Mouse (Mus musculus) forebrain, embryonic 15.5 days (tissue): ENCODE data around the gene Sema6b. TPM values are rescaled to one million over a fixed set of nuclear protein-coding genes. Genes with fewer than 3 reads are reported as not detected.

ENCODE experiments used
- ATAC-seq: fragments of 200-750 bp; cut with Nextera tagmentation; replicated peaks from 2 replicates; pipeline ENCODE4 v1.8.0; 2017; ENCODE audit warnings: mild to moderate bottlenecking, moderate TSS enrichment, moderate library complexity
- H3K27ac ChIP-seq: fragments of 300-500 bp; sonication (generic); replicated peaks from 2 replicates; pipeline ENCODE4 v1.5.1; 2015; ENCODE audit warnings: mild to moderate bottlenecking, inconsistent platforms
- H3K27me3 ChIP-seq: fragments of 300-500 bp; sonication (generic); 2 replicates; pipeline ENCODE4 v1.6.1; 2015; ENCODE audit warnings: inconsistent platforms
- H3K36me3 ChIP-seq: fragments of 300-500 bp; sonication (generic); 2 replicates; pipeline ENCODE4 v1.6.1; 2015; ENCODE audit warnings: mild to moderate bottlenecking, inconsistent platforms
- H3K4me1 ChIP-seq: fragments of 300-500 bp; sonication (generic); 2 replicates; pipeline ENCODE4 v1.6.1; 2015; ENCODE audit warnings: inconsistent platforms
- H3K4me2 ChIP-seq: fragments of 300-500 bp; sonication (generic); replicated peaks from 2 replicates; pipeline ENCODE4 v1.6.1; 2015; ENCODE audit warnings: mild to moderate bottlenecking, inconsistent platforms
- H3K4me3 ChIP-seq: fragments of 300-500 bp; sonication (generic); 2 replicates; pipeline ENCODE4 v1.5.1; 2015; ENCODE audit warnings: mild to moderate bottlenecking, inconsistent platforms
- H3K9ac ChIP-seq: fragments of 300-500 bp; sonication (generic); replicated peaks from 2 replicates; pipeline ENCODE4 v1.6.1; 2015; ENCODE audit warnings: mild to moderate bottlenecking, inconsistent platforms
- H3K9me3 ChIP-seq: fragments of 300-500 bp; sonication (generic); 2 replicates; pipeline ENCODE4 v1.6.1; 2016; ENCODE audit warnings: inconsistent platforms
- WGBS: fragments of 180-500 bp; shearing (Covaris S2); methylation state at CpG from one replicate; pipeline ENCODE4 v1.1.7; 2015; ENCODE audit warnings: mixed read lengths; 5-methylcytosine and 5-hydroxymethylcytosine counted together
- polyA plus RNA-seq: library from polyadenylated mRNA; unstranded; fragments of >200 nt; fragmentation: Nextera tagmentation; extraction: Ambion mirVana; gene quantifications from 2 replicates; pipeline ENCODE4 v1.2.1, GENCODE M21; 2015

The Sema6b gene
- polyA plus RNA-seq, 1 experiment from 2014 or later, result 14.2 TPM

GRCm38 (mm10) chr17:56141702-56142605 lies 1.8 kb upstream of the Sema6b start:
- ATAC-seq, result peak; percentile 36
- 0 out of 2 replicates have a peak overlapping the region, but pooled peaks have one; percentile 2 for H3K27ac ChIP-seq
- peak overlapping the region; percentile 64 for H3K4me2 ChIP-seq
- H3K36me3 ChIP-seq, result no peaks in the 10 kb centered on the region
- peaks cover 18% of the 10 kb centered on the region; the same call in 1 of the 2 replicates for H3K27me3 ChIP-seq
- no peaks in the 10 kb centered on the region for H3K9me3 ChIP-seq
- WGBS, result 1% methylated on average over 36 of the region's 47 CpGs
- H3K4me3 ChIP-seq, result peak overlapping the region; percentile 51
- H3K4me1 ChIP-seq, result peaks cover 38% of the 10 kb centered on the region
- peak overlapping the region; percentile 43 for H3K9ac ChIP-seq

GRCm38 (mm10) chr17:56139355-56139754 lies 788 bp downstream of the Sema6b start:
- Histone ChIP-seq H3K9me3 (no peaks in the 10 kb centered on the region), H3K9ac (peak overlapping the region; percentile 76), H3K27me3 (peaks cover 14% of the 10 kb centered on the region; the same call in 1 of the 2 replicates), H3K4me2 (peak overlapping the region; percentile 77), H3K27ac (peak overlapping the region; percentile 77; the same call in 1 of the 2 replicates), H3K4me1 (peaks cover 46% of the 10 kb centered on the region), H3K36me3 (no peaks in the 10 kb centered on the region), H3K4me3 (peak overlapping the region; percentile 84)
- 5% methylated on average over 18 of the region's 21 CpGs for WGBS
- peak; percentile 47 for ATAC-seq

GRCm38 (mm10) chr17:56137839-56138613 lies 2.1 kb downstream of the Sema6b start:
- Histone ChIP-seq H3K9me3 (no peaks in the 10 kb centered on the region), H3K4me3 (peak overlapping the region; percentile 84), H3K4me2 (peak overlapping the region; percentile 77), H3K9ac (peak overlapping the region; percentile 35; the same call in 1 of the 2 replicates), H3K4me1 (peaks cover 55% of the 10 kb centered on the region), H3K27me3 (peaks cover 14% of the 10 kb centered on the region; the same call in 1 of the 2 replicates), H3K27ac (no peak overlapping the region), H3K36me3 (no peaks in the 10 kb centered on the region)
- ATAC-seq, result no peak
- WGBS, result 18% methylated on average over 25 of the region's 25 CpGs

GRCm38 (mm10) chr17:56136558-56136957 lies 3.6 kb downstream of the Sema6b start:
- 84% methylated on average over 7 of the region's 7 CpGs for WGBS
- peaks cover 10% of the 10 kb centered on the region; the same call in 1 of the 2 replicates for H3K27me3 ChIP-seq
- no peak for ATAC-seq

GRCm38 (mm10) chr17:56134463-56134971 lies 5.6 kb downstream of the Sema6b start:
- Histone ChIP-seq H3K4me3 (no peak overlapping the region), H3K27me3 (no peaks in the 10 kb centered on the region), H3K9ac (no peak overlapping the region), H3K4me1 (peaks cover 36% of the 10 kb centered on the region), H3K4me2 (peak overlapping the region; percentile 37), H3K36me3 (peaks cover 15% of the 10 kb centered on the region), H3K27ac (no peak overlapping the region), H3K9me3 (no peaks in the 10 kb centered on the region)
- 0 out of 2 replicates have a peak, but pooled peaks have one; percentile 9 for ATAC-seq
- WGBS, result 2% methylated on average over 27 of the region's 27 CpGs

More at GRCm38 (mm10) chr17:56136558-56136957, 3.6 kb downstream of the Sema6b start:
- Histone ChIP-seq H3K36me3 (no peaks in the 10 kb centered on the region), H3K9ac (no peak overlapping the region), H3K27ac (no peak overlapping the region), H3K4me2 (no peak overlapping the region), H3K4me3 (no peak overlapping the region), H3K4me1 (peaks cover 46% of the 10 kb centered on the region), H3K9me3 (no peaks in the 10 kb centered on the region)

- H3K27me3 ChIP-seq, result no peaks in the 10 kb centered on the region
- no peak overlapping the region for H3K9ac ChIP-seq
- 23% methylated on average over 19 of the region's 21 CpGs for WGBS
- H3K4me2 ChIP-seq, result peak overlapping the region; percentile 37
- peaks cover 28% of the 10 kb centered on the region for H3K4me1 ChIP-seq
- H3K4me3 ChIP-seq, result no peak overlapping the region
- H3K36me3 ChIP-seq, result peaks cover 22% of the 10 kb centered on the region
- ATAC-seq, result 0 out of 2 replicates have a peak, but pooled peaks have one; percentile 21
- peak overlapping the region; percentile 14; the same call in 1 of the 2 replicates for H3K27ac ChIP-seq
- H3K9me3 ChIP-seq, result no peaks in the 10 kb centered on the region
Observed at GRCm38 (mm10) chr17:56133457-56134363, 6.4 kb downstream of the Sema6b start.

- no peaks in the 10 kb centered on the region for H3K9me3 ChIP-seq
- H3K4me1 ChIP-seq, result peaks cover 19% of the 10 kb centered on the region
- no peak overlapping the region for H3K9ac ChIP-seq
- ATAC-seq, result no peak
- H3K4me3 ChIP-seq, result no peak overlapping the region
- 6% methylated on average over 14 of the region's 14 CpGs for WGBS
- no peak overlapping the region for H3K4me2 ChIP-seq
- H3K27me3 ChIP-seq, result no peaks in the 10 kb centered on the region
- H3K36me3 ChIP-seq, result peaks cover 29% of the 10 kb centered on the region
- H3K27ac ChIP-seq, result no peak overlapping the region
Observed at GRCm38 (mm10) chr17:56132661-56133060, 7.5 kb downstream of the Sema6b start.

GRCm38 (mm10) chr17:56131814-56132213 lies 8.3 kb downstream of the Sema6b start:
- Histone ChIP-seq H3K4me1 (peaks cover 19% of the 10 kb centered on the region), H3K27me3 (no peaks in the 10 kb centered on the region), H3K36me3 (peaks cover 36% of the 10 kb centered on the region), H3K4me2 (no peak overlapping the region), H3K4me3 (no peak overlapping the region), H3K27ac (no peak overlapping the region), H3K9me3 (no peaks in the 10 kb centered on the region), H3K9ac (no peak overlapping the region)
- 38% methylated on average over 7 of the region's 7 CpGs for WGBS
- peak; percentile 35; the same call in 1 of the 2 replicates for ATAC-seq

- peaks cover 41% of the 10 kb centered on the region for H3K36me3 ChIP-seq
- no peak overlapping the region for H3K27ac ChIP-seq
- peaks cover 19% of the 10 kb centered on the region for H3K4me1 ChIP-seq
- WGBS, result 90% methylated on average over 10 of the region's 10 CpGs
- no peak overlapping the region for H3K4me3 ChIP-seq
- H3K9ac ChIP-seq, result no peak overlapping the region
- no peak overlapping the region for H3K4me2 ChIP-seq
- H3K27me3 ChIP-seq, result no peaks in the 10 kb centered on the region
- ATAC-seq, result no peak
- H3K9me3 ChIP-seq, result no peaks in the 10 kb centered on the region
Observed at GRCm38 (mm10) chr17:56131136-56131535, 9.0 kb downstream of the Sema6b start.

GRCm38 (mm10) chr17:56128246-56128645 lies 11.9 kb downstream of the Sema6b start:
- Histone ChIP-seq H3K27me3 (peaks cover 15% of the 10 kb centered on the region), H3K36me3 (peaks cover 55% of the 10 kb centered on the region), H3K9ac (no peak overlapping the region), H3K27ac (no peak overlapping the region), H3K4me2 (no peak overlapping the region), H3K9me3 (no peaks in the 10 kb centered on the region), H3K4me1 (peaks cover 10% of the 10 kb centered on the region), H3K4me3 (no peak overlapping the region)
- no peak for ATAC-seq
- 91% methylated on average over 15 of the region's 15 CpGs for WGBS

- Histone ChIP-seq H3K36me3 (peaks cover 54% of the 10 kb centered on the region), H3K9me3 (peaks cover 13% of the 10 kb centered on the region; the same call in 1 of the 2 replicates), H3K4me3 (no peak overlapping the region), H3K27me3 (peaks cover 31% of the 10 kb centered on the region), H3K27ac (no peak overlapping the region), H3K4me2 (no peak overlapping the region), H3K9ac (no peak overlapping the region), H3K4me1 (peaks cover 8% of the 10 kb centered on the region; the same call in 1 of the 2 replicates)
- ATAC-seq, result no peak
- 77% methylated on average over 11 of the region's 11 CpGs for WGBS
Observed at GRCm38 (mm10) chr17:56126175-56126574, 14.0 kb downstream of the Sema6b start.
